Mouse (Mus musculus): ENCODE results near the gene Vdac2. TPM values are rescaled to one million over a fixed set of nuclear protein-coding genes. Genes with fewer than 3 reads are reported as not detected.

The Vdac2 gene
- polyA plus RNA-seq, 1 experiment from 2014 or later, result 264 TPM

DNA sequence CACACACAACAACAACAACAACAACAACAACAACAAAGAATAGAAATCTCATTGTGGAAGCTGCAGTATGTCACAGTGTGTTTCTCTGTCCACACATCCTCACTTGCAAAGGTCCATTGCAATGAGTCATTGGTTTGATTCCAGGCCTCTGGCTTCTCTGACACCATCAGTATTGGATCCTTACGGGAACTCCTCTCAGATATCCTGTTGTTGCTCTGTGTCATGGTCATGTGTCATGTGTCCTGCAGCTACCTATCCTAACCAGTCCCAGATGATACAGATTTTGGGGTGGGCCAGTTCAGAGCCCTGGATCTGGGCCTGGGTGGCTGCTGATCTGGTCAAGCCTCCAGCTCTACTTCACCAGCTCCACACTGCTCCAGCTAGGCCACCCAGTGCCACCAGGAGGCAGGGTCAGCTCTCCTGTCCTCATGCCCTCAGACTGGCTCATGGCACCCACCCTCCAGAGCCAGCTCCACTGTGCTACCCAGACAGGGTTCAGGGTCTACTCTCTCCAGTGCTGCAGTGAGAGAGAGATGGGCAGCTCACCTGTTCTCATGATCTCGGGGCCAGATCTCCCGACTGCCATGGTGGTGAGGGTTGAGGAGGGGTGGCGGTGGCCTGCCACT, 4.0 kb upstream of the Vdac2 start:
- H3K36me3 ChIP-seq, result no peaks in the 10 kb centered on the region
- H3K4me2 ChIP-seq, result no peak overlapping the region
- H3K4me1 ChIP-seq, result peaks cover 13% of the 10 kb centered on the region
- ATAC-seq (ENCODE audit: insufficient read depth, low FRiP score, low read depth), result no peak
- WGBS, result 91% methylated on average over 4 of the region's 4 CpGs
- no peaks in the 10 kb centered on the region for H3K27me3 ChIP-seq (replicated peaks)
- H3K27ac ChIP-seq, result no peak overlapping the region
- H3K9me3 ChIP-seq, result no peaks in the 10 kb centered on the region
- H3K4me3 ChIP-seq (replicated peaks), result no peak overlapping the region
- H3K9ac ChIP-seq, result no peak overlapping the region

DNA sequence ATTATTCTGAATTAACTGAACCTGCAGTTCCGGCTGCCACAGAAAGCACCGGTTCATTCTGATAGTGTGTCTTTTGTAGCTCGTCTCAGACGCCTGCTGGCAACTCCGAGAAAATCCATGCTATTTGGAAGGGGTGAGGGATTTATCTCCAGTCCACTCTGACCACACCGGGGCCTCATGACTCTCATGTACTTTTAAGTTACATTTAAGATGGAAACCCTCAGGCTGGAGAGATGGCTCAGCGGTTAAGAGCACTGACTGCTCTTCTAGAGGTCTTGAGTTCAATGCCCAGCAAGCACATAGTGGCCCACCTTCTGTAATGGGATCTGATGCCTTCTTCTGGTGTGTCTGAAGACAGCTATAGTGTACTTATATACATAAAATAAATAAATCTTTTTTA, 2.7 kb upstream of the Vdac2 start:
- Histone ChIP-seq H3K9me3 (no peaks in the 10 kb centered on the region), H3K36me3 (no peaks in the 10 kb centered on the region), H3K9ac (no peak overlapping the region), H3K4me1 (peaks cover 7% of the 10 kb centered on the region), H3K4me3 (replicated peaks) (no peak overlapping the region), H3K27me3 (replicated peaks) (no peaks in the 10 kb centered on the region), H3K4me2 (no peak overlapping the region), H3K27ac (peak overlapping the region; percentile 89; the same call in 1 of the 2 replicates)
- ATAC-seq (ENCODE audit: insufficient read depth, low FRiP score, low read depth), result no peak
- WGBS, result 74% methylated on average over 7 of the region's 7 CpGs

DNA sequence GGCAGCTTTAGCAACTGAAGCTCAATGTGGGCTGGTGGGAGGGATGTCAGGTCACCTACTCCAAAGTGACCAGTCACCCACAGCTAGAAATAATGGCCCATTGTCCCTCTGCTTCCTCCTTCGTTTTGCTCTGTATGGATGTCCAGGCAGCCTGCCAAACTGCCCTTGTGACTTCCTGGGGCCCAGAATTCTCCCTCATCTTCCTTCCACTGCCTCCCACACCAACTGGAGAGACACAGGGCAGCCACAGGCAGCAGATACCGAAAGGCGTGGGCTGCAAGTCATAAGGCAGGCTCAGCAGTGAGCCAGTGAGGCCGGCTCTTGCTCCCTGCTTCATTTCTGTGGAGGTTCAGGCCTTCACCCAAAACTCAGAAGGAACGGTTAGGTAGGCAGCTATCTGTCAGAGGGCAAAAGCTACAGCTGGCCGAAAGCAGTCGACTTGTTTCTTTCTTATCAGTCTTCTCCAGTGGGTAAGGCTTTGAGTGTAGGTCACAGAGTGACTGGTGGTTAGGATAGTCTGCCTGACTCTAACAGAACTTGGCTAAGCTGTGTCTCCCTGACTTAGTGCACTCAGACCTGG, 2.2 kb upstream of the Vdac2 start:
- no peaks in the 10 kb centered on the region for H3K27me3 ChIP-seq (replicated peaks)
- ATAC-seq (ENCODE audit: insufficient read depth, low FRiP score, low read depth), result peak; percentile 74; the same call in 1 of the 2 replicates
- H3K4me1 ChIP-seq, result peaks cover 7% of the 10 kb centered on the region
- H3K36me3 ChIP-seq, result no peaks in the 10 kb centered on the region
- no peak overlapping the region for H3K4me3 ChIP-seq (replicated peaks)
- WGBS, result 26% methylated on average over 7 of the region's 7 CpGs
- 0 out of 2 replicates have a peak overlapping the region, but pooled peaks have one; percentile 10 for H3K4me2 ChIP-seq
- no peaks in the 10 kb centered on the region for H3K9me3 ChIP-seq
- H3K27ac ChIP-seq, result peak overlapping the region; percentile 89
- peak overlapping the region; percentile 9; the same call in 1 of the 2 replicates for H3K9ac ChIP-seq

DNA sequence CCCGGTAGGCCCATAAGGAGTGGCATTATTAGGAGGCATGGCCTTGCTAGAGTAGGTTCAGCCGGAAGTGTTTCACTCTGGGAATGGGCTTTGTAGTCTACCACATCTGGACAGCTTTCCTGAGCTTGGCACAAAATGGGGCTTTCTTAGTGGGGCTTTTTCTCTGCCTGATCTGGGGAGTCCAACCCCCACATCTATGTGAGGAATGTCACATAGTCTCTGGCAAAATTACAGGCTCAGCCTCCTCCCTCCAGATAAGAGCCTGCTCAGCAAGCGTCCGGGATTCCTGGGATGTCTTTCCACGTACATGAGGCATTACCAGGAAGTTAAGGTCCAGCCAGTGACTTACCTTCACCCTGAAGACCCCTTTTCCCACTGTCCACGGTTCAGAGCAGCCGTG, 1.1 kb upstream of the Vdac2 start:
- WGBS, result 66% methylated on average over 7 of the region's 7 CpGs
- Histone ChIP-seq H3K4me3 (replicated peaks) (no peak overlapping the region), H3K9ac (no peak overlapping the region), H3K4me2 (no peak overlapping the region), H3K36me3 (no peaks in the 10 kb centered on the region), H3K27ac (no peak overlapping the region), H3K27me3 (replicated peaks) (no peaks in the 10 kb centered on the region), H3K9me3 (no peaks in the 10 kb centered on the region), H3K4me1 (peaks cover 7% of the 10 kb centered on the region)
- no peak for ATAC-seq (ENCODE audit: insufficient read depth, low FRiP score, low read depth)

DNA sequence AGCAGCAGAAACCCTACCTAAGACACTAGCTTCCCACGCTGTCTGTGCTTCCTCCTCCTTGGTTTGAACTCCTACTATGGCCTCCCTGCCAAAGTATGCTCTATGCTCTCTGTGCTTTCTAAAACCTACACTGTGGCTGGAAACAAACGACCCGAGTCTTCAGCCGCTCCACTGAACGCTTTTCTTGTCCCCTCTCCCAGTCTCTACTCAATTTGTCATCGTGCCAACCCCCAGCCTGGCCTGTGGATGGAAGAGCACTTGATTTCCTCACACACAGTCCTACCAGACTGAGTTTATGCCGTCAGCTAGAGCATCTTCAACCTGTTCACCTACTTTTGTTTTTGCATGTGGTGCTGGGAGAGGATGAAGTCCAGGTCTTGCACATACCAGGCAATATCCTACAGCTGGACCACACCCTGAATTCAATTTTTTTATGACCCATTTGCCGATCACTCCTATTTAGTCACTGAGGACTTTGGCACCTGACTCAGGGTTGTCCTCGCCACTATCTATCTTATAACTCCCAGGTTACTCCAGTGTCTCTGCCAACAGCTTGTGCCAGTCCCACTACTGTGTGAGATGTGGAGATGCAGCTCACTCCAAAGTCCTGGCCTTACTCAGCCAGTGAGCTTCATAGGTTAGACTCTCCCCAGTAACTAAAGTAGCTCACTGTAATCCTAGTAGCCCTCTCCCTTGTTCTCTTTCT, 901 bp downstream of the Vdac2 start:
- no peaks in the 10 kb centered on the region for H3K9me3 ChIP-seq
- no peak overlapping the region for H3K9ac ChIP-seq
- H3K4me3 ChIP-seq (replicated peaks), result no peak overlapping the region
- H3K27ac ChIP-seq, result peak overlapping the region; percentile 16; the same call in 1 of the 2 replicates
- WGBS, result 71% methylated on average over 9 of the region's 9 CpGs
- peaks cover 14% of the 10 kb centered on the region for H3K4me1 ChIP-seq
- H3K4me2 ChIP-seq, result no peak overlapping the region
- no peaks in the 10 kb centered on the region for H3K27me3 ChIP-seq (replicated peaks)
- no peaks in the 10 kb centered on the region for H3K36me3 ChIP-seq
- ATAC-seq (ENCODE audit: insufficient read depth, low FRiP score, low read depth), result no peak

DNA sequence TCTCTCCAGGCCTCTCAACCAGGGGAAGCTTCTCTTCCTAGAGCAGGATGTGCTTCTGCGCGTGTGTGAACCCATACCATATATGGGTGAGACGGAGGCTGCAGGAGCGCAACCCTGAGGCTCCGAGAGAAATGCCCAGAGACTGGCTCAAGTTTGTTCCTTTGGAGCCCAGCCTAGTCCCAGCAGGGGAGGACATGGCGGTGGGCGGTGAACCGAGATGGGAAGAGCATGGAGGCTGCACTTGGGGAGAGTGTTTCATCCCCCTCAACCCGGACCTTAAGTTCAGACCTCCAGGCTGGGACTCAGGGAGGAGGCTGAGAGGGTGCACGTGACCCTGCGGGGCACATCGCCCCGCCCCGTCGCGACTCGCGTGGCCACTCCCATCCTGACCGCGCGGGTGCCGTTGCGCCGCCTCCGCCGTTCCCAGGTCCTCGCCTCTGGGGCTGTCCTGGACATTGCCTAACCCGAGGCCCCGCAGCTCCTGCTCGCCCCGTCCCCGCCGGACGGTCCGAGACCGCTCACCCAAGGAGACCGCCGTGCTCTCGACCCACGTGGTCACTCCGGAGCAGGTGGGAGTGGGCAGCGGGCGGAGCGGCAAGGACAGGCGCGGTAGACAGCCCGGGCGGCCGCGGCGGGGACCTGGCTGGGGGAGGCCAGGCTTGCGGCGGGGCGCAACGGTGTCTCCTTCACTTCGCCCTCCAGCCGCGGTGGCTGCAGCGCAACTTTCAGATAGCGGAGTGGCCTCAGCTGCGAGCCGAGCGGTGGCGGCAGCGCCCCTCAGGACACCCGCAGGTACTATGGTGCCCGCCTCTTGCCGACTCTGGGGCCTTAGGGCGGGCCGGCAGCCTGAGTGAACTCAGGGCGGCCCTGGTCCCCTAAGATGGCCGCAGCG, 6.1 kb downstream of the Vdac2 start:
- under 1% methylated on average over 66 of the region's 73 CpGs for WGBS
- Histone ChIP-seq H3K4me1 (peaks cover 21% of the 10 kb centered on the region), H3K9ac (peak overlapping the region; percentile 85), H3K27ac (peak overlapping the region; percentile 99), H3K4me2 (peak overlapping the region; percentile 79), H3K4me3 (replicated peaks) (peak overlapping the region; percentile 99), H3K36me3 (peaks cover 14% of the 10 kb centered on the region), H3K27me3 (replicated peaks) (no peaks in the 10 kb centered on the region), H3K9me3 (no peaks in the 10 kb centered on the region)
- peak; percentile 96 for ATAC-seq (ENCODE audit: insufficient read depth, low FRiP score, low read depth)

DNA sequence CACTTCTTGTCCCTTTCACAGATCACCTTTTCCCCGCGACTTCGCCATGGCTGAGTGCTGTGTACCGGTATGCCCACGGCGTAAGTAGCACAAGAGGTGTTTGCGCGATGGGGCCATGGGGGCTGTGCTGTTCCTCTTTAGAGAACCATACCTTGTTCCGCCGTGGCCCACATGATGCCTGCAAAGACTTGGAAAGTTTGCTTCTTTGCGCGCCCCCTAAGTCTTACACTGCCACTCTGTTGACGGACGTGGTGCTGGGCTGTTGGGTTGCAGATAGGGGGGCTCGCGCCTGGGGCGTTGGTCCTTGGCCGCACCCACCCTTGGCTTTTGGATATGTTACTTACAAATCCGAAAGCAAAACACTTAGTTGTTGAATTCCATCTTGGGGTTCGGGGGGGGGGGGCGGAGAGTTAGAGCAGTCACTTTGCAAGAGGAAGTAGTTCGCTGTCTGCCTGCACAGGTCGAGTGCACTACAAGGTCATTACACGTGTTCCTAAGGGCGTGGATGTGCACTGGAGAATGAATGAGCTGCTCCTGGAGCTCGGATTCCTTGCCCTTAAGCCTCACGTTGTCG, 6.9 kb downstream of the Vdac2 start:
- Histone ChIP-seq H3K36me3 (peaks cover 19% of the 10 kb centered on the region), H3K9ac (peak overlapping the region; percentile 85), H3K4me1 (peaks cover 21% of the 10 kb centered on the region), H3K27me3 (replicated peaks) (no peaks in the 10 kb centered on the region), H3K27ac (peak overlapping the region; percentile 99), H3K9me3 (no peaks in the 10 kb centered on the region), H3K4me2 (peak overlapping the region; percentile 79), H3K4me3 (replicated peaks) (peak overlapping the region; percentile 99)
- under 1% methylated on average over 28 of the region's 28 CpGs for WGBS
- ATAC-seq (ENCODE audit: insufficient read depth, low FRiP score, low read depth), result peak; percentile 0; the same call in 1 of the 2 replicates

DNA sequence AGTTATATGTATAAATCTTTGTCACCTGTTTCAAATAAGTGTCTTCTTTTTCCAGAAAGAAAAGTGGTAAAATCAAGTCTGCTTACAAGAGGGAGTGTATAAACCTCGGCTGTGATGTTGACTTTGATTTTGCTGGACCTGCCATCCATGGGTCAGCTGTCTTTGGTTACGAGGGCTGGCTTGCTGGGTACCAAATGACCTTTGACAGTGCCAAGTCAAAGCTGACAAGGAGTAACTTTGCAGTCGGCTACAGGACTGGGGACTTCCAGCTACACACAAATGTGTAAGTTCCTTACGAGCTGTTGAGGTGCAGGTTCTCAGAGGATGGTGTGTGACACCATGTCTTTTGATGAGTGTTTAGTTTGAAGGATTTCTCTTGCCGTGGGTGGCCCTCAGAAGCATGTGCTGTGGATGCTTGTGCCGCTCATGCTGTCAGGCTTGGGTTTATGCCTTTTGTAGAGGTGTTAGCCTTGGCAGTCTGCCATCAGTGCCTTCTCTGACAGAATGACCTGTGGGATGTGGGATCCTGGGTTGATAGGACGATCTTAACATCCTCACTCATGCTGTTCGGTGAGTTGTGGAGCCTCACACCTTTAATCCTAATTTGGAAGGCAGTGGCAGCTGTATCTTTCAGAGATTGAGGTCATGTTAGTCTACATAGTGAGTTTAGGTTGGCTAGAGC, 13.4 kb downstream of the Vdac2 start:
- Histone ChIP-seq H3K9ac (no peak overlapping the region), H3K9me3 (no peaks in the 10 kb centered on the region), H3K27me3 (replicated peaks) (no peaks in the 10 kb centered on the region), H3K27ac (no peak overlapping the region), H3K4me3 (replicated peaks) (no peak overlapping the region), H3K4me1 (peaks cover 2% of the 10 kb centered on the region; the same call in 1 of the 2 replicates), H3K4me2 (no peak overlapping the region), H3K36me3 (peaks cover 74% of the 10 kb centered on the region)
- 81% methylated on average over 8 of the region's 8 CpGs for WGBS
- ATAC-seq (ENCODE audit: insufficient read depth, low FRiP score, low read depth), result no peak

DNA sequence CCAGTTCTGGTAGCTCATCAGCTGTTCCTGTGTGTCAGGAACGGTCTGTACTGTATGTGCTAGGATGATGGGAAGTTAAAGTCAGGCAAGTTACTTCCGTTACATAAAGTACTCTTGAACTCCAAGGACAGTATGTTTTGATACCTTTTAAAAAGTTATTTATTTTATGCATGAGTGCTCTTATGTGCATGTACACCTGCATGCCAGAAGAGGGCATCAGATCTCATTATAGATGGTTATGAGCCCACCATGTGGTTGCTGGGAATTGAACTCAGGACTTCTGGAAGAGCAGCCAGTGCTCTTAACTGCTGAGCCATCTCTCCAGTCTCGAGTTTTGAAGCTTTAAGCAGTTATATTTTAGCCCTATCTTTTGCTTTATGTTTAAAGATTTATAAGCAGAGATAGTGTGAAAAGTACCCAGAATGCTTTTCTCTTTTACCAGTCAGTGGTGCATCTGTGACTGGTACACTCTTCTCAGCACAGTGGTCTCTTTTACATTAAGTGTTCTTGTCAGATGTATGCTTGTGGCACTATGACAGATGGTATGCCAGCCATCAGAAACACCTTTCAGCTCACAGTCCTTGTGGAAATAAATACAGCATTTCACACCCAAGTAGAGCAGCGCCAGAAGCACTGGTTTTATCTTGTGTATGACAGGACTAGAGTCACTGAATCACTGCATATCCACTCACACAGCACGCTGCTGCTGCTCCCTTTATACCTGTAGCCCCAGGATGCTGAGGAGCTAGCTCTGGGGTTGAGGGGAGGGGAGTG, 17.0 kb downstream of the Vdac2 start:
- no peak overlapping the region for H3K4me3 ChIP-seq (replicated peaks)
- ATAC-seq (ENCODE audit: insufficient read depth, low FRiP score, low read depth), result no peak
- H3K4me2 ChIP-seq, result no peak overlapping the region
- H3K27me3 ChIP-seq (replicated peaks), result no peaks in the 10 kb centered on the region
- peaks cover 74% of the 10 kb centered on the region for H3K36me3 ChIP-seq
- H3K4me1 ChIP-seq, result peaks cover 3% of the 10 kb centered on the region
- no peak overlapping the region for H3K27ac ChIP-seq
- 81% methylated on average over 5 of the region's 5 CpGs for WGBS
- no peaks in the 10 kb centered on the region for H3K9me3 ChIP-seq
- H3K9ac ChIP-seq, result no peak overlapping the region

DNA sequence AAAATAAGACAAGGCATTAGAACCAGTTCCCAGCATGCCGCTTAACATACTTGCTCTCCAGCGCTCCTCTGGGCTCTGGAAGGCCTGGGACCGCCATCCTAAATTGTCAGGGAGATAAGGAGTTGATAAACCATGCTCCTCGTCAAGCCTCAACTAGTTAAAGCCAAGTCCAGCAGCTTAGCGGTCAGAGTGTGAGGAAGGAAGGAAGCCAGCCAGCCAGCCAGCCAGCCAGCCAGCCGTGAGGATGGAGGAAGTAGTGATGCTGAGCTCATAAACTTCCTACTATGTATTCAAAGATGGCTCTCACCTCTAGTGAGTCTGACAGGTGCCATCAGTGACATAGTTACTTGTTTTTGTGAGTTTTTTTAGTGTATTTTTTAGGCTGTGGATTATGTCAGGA, 18.2 kb downstream of the Vdac2 start:
- Histone ChIP-seq H3K4me2 (no peak overlapping the region), H3K9me3 (no peaks in the 10 kb centered on the region), H3K4me3 (replicated peaks) (no peak overlapping the region), H3K4me1 (peaks cover 13% of the 10 kb centered on the region), H3K36me3 (peaks cover 69% of the 10 kb centered on the region), H3K9ac (no peak overlapping the region), H3K27me3 (replicated peaks) (no peaks in the 10 kb centered on the region), H3K27ac (no peak overlapping the region)
- ATAC-seq (ENCODE audit: insufficient read depth, low FRiP score, low read depth), result no peak
- 66% methylated on average over 6 of the region's 6 CpGs for WGBS
